Mouse (Mus musculus) MEL (cell line): ENCODE data around the gene Cox6b2. TPM values are rescaled to one million over a fixed set of nuclear protein-coding genes. Genes with fewer than 3 reads are reported as not detected.
A peak's percentile ranks its signal among the peaks of the same experiment; 100 is the strongest.

ENCODE experiments used
- DNase-seq: peaks from one replicate; pipeline ENCODE4 v3.0.0; 2011; ENCODE audit warnings: low read depth, low spot score
- H3K27ac ChIP-seq: 2 replicates; pipeline ENCODE4 v1.5.1; 2012; ENCODE audit warnings: low read depth, mild to moderate bottlenecking, control low read depth, low read length, moderate library complexity; ENCODE audit not compliant: control insufficient read depth
- H3K27me3 ChIP-seq, 2 experiments: fragments of 150-350 bp in 1 of 2; sonication (generic) in 1 of 2; 2 replicates each; pipeline ENCODE4 v1.6.1; 2012; ENCODE audit warnings: low read length in 2 of 2, mild to moderate bottlenecking in 2 of 2, improper control_type of control experiment in 1 of 2, moderate library complexity in 1 of 2; ENCODE audit not compliant: insufficient read depth in 2 of 2, control insufficient read depth in 1 of 2
- H3K36me3 ChIP-seq, 2 experiments: 2 replicates each; pipeline ENCODE4 v1.6.1; 2012 to 2014; ENCODE audit warnings: low read length in 2 of 2, improper control_type of control experiment in 1 of 2, inconsistent platforms in 1 of 2, mild to moderate bottlenecking in 1 of 2; ENCODE audit not compliant: insufficient read depth in 2 of 2, control insufficient read depth in 1 of 2
- H3K4me1 ChIP-seq, 2 experiments: fragments of 150-350 bp in 1 of 2; sonication (generic) in 1 of 2; 2 replicates each; pipeline ENCODE4 v1.6.1; 2012; ENCODE audit warnings: low read length in 2 of 2, improper control_type of control experiment in 1 of 2, mild to moderate bottlenecking in 1 of 2; ENCODE audit not compliant: insufficient read depth in 2 of 2, control insufficient read depth in 1 of 2
- H3K4me3 ChIP-seq, 2 experiments: fragments of 150-350 bp in 1 of 2; sonication (generic) in 1 of 2; 2 replicates each; pipeline ENCODE4 v1.5.1; 2012; ENCODE audit warnings: low read depth in 2 of 2, low read length in 2 of 2, mild to moderate bottlenecking in 2 of 2, moderate library complexity in 2 of 2, control low read depth in 1 of 2, improper control_type of control experiment in 1 of 2; ENCODE audit not compliant: control insufficient read depth in 1 of 2, insufficient read depth in 1 of 2
- H3K79me2 ChIP-seq: 2 replicates; pipeline ENCODE4 v1.6.1; 2012; ENCODE audit warnings: mild to moderate bottlenecking, low read length, moderate library complexity; ENCODE audit not compliant: control insufficient read depth, poor library complexity, insufficient read depth
- H3K9ac ChIP-seq: 2 replicates; pipeline ENCODE4 v1.6.1; 2012; ENCODE audit warnings: low read depth, mild to moderate bottlenecking, control low read depth, low read length, moderate library complexity; ENCODE audit not compliant: control insufficient read depth, poor library complexity, severe bottlenecking
- H3K9me3 ChIP-seq: fragments of 150-350 bp; sonication (generic); replicated peaks from 2 replicates; pipeline ENCODE4 v1.6.1; 2012; ENCODE audit warnings: mild to moderate bottlenecking, low read length, improper control_type of control experiment, moderate library complexity; ENCODE audit not compliant: insufficient read depth
- BHLHE40 ChIP-seq: IDR thresholded peaks from 2 replicates; pipeline ENCODE4 v1.6.1; 2012; ENCODE audit warnings: low read depth, mild to moderate bottlenecking, inconsistent platforms, low read length, improper control_type of control experiment, borderline replicate concordance
- CHD1 ChIP-seq: IDR thresholded peaks from 2 replicates; pipeline ENCODE4 v1.6.1; 2012; ENCODE audit warnings: low read depth, mild to moderate bottlenecking, inconsistent platforms, low read length, improper control_type of control experiment
- CHD2 ChIP-seq: IDR thresholded peaks from 2 replicates; pipeline ENCODE4 v1.6.1; 2011; ENCODE audit warnings: low read length, improper control_type of control experiment
- CTCF ChIP-seq, 3 experiments: IDR thresholded peaks in 2 of 3; conservative IDR thresholded peaks in 1 of 3; 2 replicates each; pipeline ENCODE4 v1.5.1; 2011 to 2012; ENCODE audit warnings: low read length in 3 of 3, low read depth in 2 of 3, mild to moderate bottlenecking in 2 of 3, improper control_type of control experiment in 1 of 3, inconsistent platforms in 1 of 3, mixed read lengths in 1 of 3, moderate library complexity in 1 of 3; ENCODE audit not compliant: control insufficient read depth in 1 of 3, insufficient read depth in 1 of 3, poor library complexity in 1 of 3, severe bottlenecking in 1 of 3
- E2F4 ChIP-seq: IDR thresholded peaks from 2 replicates; pipeline ENCODE4 v1.6.1; 2011; ENCODE audit warnings: low read depth, low read length, improper control_type of control experiment, borderline replicate concordance
- ELF1 ChIP-seq: IDR thresholded peaks from 2 replicates; pipeline ENCODE4 v1.6.1; 2014; ENCODE audit warnings: low read depth, mild to moderate bottlenecking, inconsistent platforms, low read length, improper control_type of control experiment, moderate library complexity
- EP300 ChIP-seq, 2 experiments: IDR thresholded peaks; 2 replicates each; pipeline ENCODE4 v1.6.1; 2011; ENCODE audit warnings: improper control_type of control experiment in 2 of 2, low read length in 2 of 2, low read depth in 1 of 2, mild to moderate bottlenecking in 1 of 2
- ETS1 ChIP-seq: IDR thresholded peaks from 2 replicates; pipeline ENCODE4 v1.6.1; 2012; ENCODE audit warnings: low read depth, mild to moderate bottlenecking, inconsistent platforms, low read length, improper control_type of control experiment, moderate library complexity
- GABPA ChIP-seq: IDR thresholded peaks from 2 replicates; pipeline ENCODE4 v1.6.1; 2012; ENCODE audit warnings: low read depth, mild to moderate bottlenecking, inconsistent platforms, low read length, improper control_type of control experiment, moderate library complexity
- GATA1 ChIP-seq: IDR thresholded peaks from 2 replicates; pipeline ENCODE4 v1.6.1; 2011; ENCODE audit warnings: low read depth, low read length, improper control_type of control experiment
- JUND ChIP-seq: IDR thresholded peaks from 2 replicates; pipeline ENCODE4 v1.6.1; 2011; ENCODE audit warnings: low read depth, mild to moderate bottlenecking, improper control_type of control experiment, low read length
- KAT2A ChIP-seq: conservative IDR thresholded peaks from 2 replicates; pipeline ENCODE4 v1.6.1; 2012; ENCODE audit warnings: low read depth, low read length, improper control_type of control experiment, inconsistent platforms
- MAFK ChIP-seq: IDR thresholded peaks from 2 replicates; pipeline ENCODE4 v1.6.1; 2011; ENCODE audit warnings: low read depth, mild to moderate bottlenecking, low read length, improper control_type of control experiment, borderline replicate concordance
- MAX ChIP-seq: IDR thresholded peaks from 2 replicates; pipeline ENCODE4 v1.6.1; 2011; ENCODE audit warnings: low read length, improper control_type of control experiment
- MAZ ChIP-seq: IDR thresholded peaks from 2 replicates; pipeline ENCODE4 v1.6.1; 2012; ENCODE audit warnings: low read depth, mild to moderate bottlenecking, inconsistent platforms, low read length, improper control_type of control experiment
- MEF2A ChIP-seq: IDR thresholded peaks from 2 replicates; pipeline ENCODE4 v1.6.1; 2014; ENCODE audit warnings: low read depth, mild to moderate bottlenecking, inconsistent platforms, low read length, improper control_type of control experiment; ENCODE audit not compliant: poor library complexity, insufficient replicate concordance, severe bottlenecking; ENCODE audit errors: extremely low read depth
- MXI1 ChIP-seq: IDR thresholded peaks from 2 replicates; pipeline ENCODE4 v1.6.1; 2011; ENCODE audit warnings: mild to moderate bottlenecking, low read depth, low read length, improper control_type of control experiment
- MYB ChIP-seq: IDR thresholded peaks from 2 replicates; pipeline ENCODE4 v1.6.1; 2011; ENCODE audit warnings: mild to moderate bottlenecking, low read depth, low read length, improper control_type of control experiment
- MYC ChIP-seq: IDR thresholded peaks from 2 replicates; pipeline ENCODE4 v1.6.1; 2011; ENCODE audit warnings: low read depth, mild to moderate bottlenecking, low read length, improper control_type of control experiment, moderate library complexity
- NELFE ChIP-seq: IDR thresholded peaks from 2 replicates; pipeline ENCODE4 v1.6.1; 2011; ENCODE audit warnings: low read depth, low read length, improper control_type of control experiment
- NRF1 ChIP-seq: IDR thresholded peaks from 2 replicates; pipeline ENCODE4 v1.6.1; 2014; ENCODE audit warnings: low read depth, mild to moderate bottlenecking, inconsistent platforms, low read length, improper control_type of control experiment, moderate library complexity; ENCODE audit not compliant: poor library complexity, insufficient read depth, severe bottlenecking
- POLR2A ChIP-seq, 2 experiments: IDR thresholded peaks; 2 replicates each; pipeline ENCODE4 v1.6.1; 2011 to 2012; ENCODE audit warnings: low read length in 2 of 2, mild to moderate bottlenecking in 2 of 2, control low read depth in 1 of 2, improper control_type of control experiment in 1 of 2, low read depth in 1 of 2, moderate library complexity in 1 of 2; ENCODE audit not compliant: control insufficient read depth in 1 of 2, insufficient read depth in 1 of 2, poor library complexity in 1 of 2
- POLR2AphosphoS2 ChIP-seq: IDR thresholded peaks from 2 replicates; pipeline ENCODE4 v1.6.1; 2011; ENCODE audit warnings: low read length, improper control_type of control experiment
- POLR2AphosphoS5 ChIP-seq: IDR thresholded peaks from 2 replicates; pipeline ENCODE4 v1.6.1; 2012; ENCODE audit warnings: low read depth, borderline replicate concordance, mild to moderate bottlenecking, inconsistent platforms, low read length, moderate library complexity, mixed read lengths
- RAD21 ChIP-seq: IDR thresholded peaks from 2 replicates; pipeline ENCODE4 v1.6.1; 2011; ENCODE audit warnings: mild to moderate bottlenecking, low read depth, low read length, improper control_type of control experiment
- RCOR1 ChIP-seq: IDR thresholded peaks from 2 replicates; pipeline ENCODE4 v1.6.1; 2012; ENCODE audit warnings: low read depth, mild to moderate bottlenecking, inconsistent platforms, low read length, improper control_type of control experiment
- SIN3A ChIP-seq: IDR thresholded peaks from 2 replicates; pipeline ENCODE4 v1.6.1; 2012; ENCODE audit warnings: low read length, improper control_type of control experiment, inconsistent platforms
- SMC3 ChIP-seq: IDR thresholded peaks from 2 replicates; pipeline ENCODE4 v1.6.1; 2011; ENCODE audit warnings: low read depth, low read length, improper control_type of control experiment
- TAL1 ChIP-seq: IDR thresholded peaks from 2 replicates; pipeline ENCODE4 v1.6.1; 2012; ENCODE audit warnings: mild to moderate bottlenecking, inconsistent platforms, low read length, moderate library complexity, mixed read lengths
- TBP ChIP-seq: IDR thresholded peaks from 2 replicates; pipeline ENCODE4 v1.8.0; 2011; ENCODE audit warnings: low read depth, low read length, improper control_type of control experiment
- TCF12 ChIP-seq: IDR thresholded peaks from 2 replicates; pipeline ENCODE4 v1.6.1; 2014; ENCODE audit warnings: low read depth, mild to moderate bottlenecking, inconsistent platforms, low read length, improper control_type of control experiment, moderate library complexity
- UBTF ChIP-seq: IDR thresholded peaks from 2 replicates; pipeline ENCODE4 v1.6.1; 2012; ENCODE audit warnings: low read depth, mild to moderate bottlenecking, inconsistent platforms, low read length, improper control_type of control experiment, moderate library complexity, borderline replicate concordance; ENCODE audit not compliant: insufficient read depth
- USF1 ChIP-seq: IDR thresholded peaks from 2 replicates; pipeline ENCODE4 v1.6.1; 2014; ENCODE audit warnings: low read depth, mild to moderate bottlenecking, inconsistent platforms, low read length, improper control_type of control experiment, moderate library complexity
- USF2 ChIP-seq, 2 experiments: IDR thresholded peaks; 2 replicates each; pipeline ENCODE4 v1.6.1; 2011 to 2012; ENCODE audit warnings: improper control_type of control experiment in 2 of 2, low read length in 2 of 2, borderline replicate concordance in 1 of 2, inconsistent platforms in 1 of 2, low read depth in 1 of 2, mild to moderate bottlenecking in 1 of 2; ENCODE audit not compliant: insufficient read depth in 1 of 2
- ZC3H11A ChIP-seq: IDR thresholded peaks from 2 replicates; pipeline ENCODE4 v1.6.1; 2012; ENCODE audit warnings: low read depth, mild to moderate bottlenecking, inconsistent platforms, low read length, improper control_type of control experiment
- ZKSCAN1 ChIP-seq: IDR thresholded peaks from 2 replicates; pipeline ENCODE4 v1.6.1; 2012; ENCODE audit warnings: low read depth, mild to moderate bottlenecking, inconsistent platforms, low read length, improper control_type of control experiment, moderate library complexity
- ZMIZ1 ChIP-seq: IDR thresholded peaks from 2 replicates; pipeline ENCODE4 v1.6.1; 2012; ENCODE audit warnings: low read depth, mild to moderate bottlenecking, inconsistent platforms, low read length, improper control_type of control experiment, moderate library complexity
- ZNF384 ChIP-seq: IDR thresholded peaks from 2 replicates; pipeline ENCODE4 v1.6.1; 2012; ENCODE audit warnings: low read depth, mild to moderate bottlenecking, inconsistent platforms, low read length, improper control_type of control experiment
- polyA plus RNA-seq, 2 experiments: library from polyadenylated mRNA; stranded (reverse) in 1 of 2; unstranded in 1 of 2; fragments of >175 nt in 1 of 2; fragments of >200 nt in 1 of 2; gene quantifications; 2 replicates each; pipeline versions ENCODE4 v1.2.1 to v1.2.4; 2012; ENCODE audit warnings: low replicate concordance in 2 of 2, low read depth in 1 of 2; ENCODE audit not compliant: insufficient read length in 2 of 2, insufficient read depth in 1 of 2, missing spikeins in 1 of 2
- total RNA-seq: library from RNA; depleted of rRNA; stranded (reverse); fragments of 300-350 nt; gene quantifications from 2 replicates; pipeline ENCODE4 v1.2.3, GENCODE M21; 2012

The Cox6b2 gene
- total and polyA plus RNA-seq, 3 experiments = 8.7 to 36.3 TPM; not detected in 1

DNA sequence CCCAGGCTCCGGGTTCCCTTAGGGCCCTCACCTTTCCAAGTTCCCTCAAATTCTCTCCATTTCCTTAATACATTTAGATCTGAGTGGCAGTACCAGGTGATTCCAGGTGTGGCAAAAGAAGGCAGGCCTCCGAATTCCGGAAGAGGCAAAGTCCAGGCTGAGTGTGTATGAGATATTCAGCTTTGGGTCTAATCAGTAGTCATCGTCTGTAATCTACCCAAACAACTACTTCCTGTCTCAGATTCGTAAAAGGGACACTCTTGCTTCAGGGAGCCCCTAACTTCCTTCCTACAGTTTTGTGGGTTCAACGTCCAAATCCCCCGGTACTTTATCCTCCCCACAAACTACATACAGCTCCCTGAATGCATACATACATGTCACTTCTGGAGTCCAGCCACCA is 27.7 kb downstream of the Cox6b2 start, which contains the start of gene Tmem150b:
TSS of gene Tmem150b (minus strand) at position 81 of the 400 bp plus-strand sequence.
- H3K4me1 ChIP-seq = peaks cover 0 to 18% of the 10 kb centered on the region in 2 experiments; a peak in 3 of 4 replicates
- H3K36me3 ChIP-seq = peaks cover 0 to 7% of the 10 kb centered on the region in 2 experiments; a peak in 2 of 4 replicates
- H3K9me3 ChIP-seq = no peaks in the 10 kb centered on the region
- peak within 1 kb of the TSS; percentile 32 for H3K9ac ChIP-seq
- H3K79me2 ChIP-seq = no peaks in the 10 kb centered on the region
- DNase-seq = peak; percentile 54
- H3K27me3 ChIP-seq = no peaks in the 10 kb centered on the region
- H3K4me3 ChIP-seq = peak within 1 kb of the TSS; percentile 8 to 53; a peak in 3 of 4 replicates
- H3K27ac ChIP-seq = peak within 1 kb of the TSS; percentile 15; the same call in 1 of the 2 replicates
- TF ChIP-seq BHLHE40 (no peak), TAL1 (no peak; the same call in 1 of the 2 replicates), POLR2AphosphoS2 (no peak), TCF12 (peak; percentile 66), USF2 (IDR thresholded peaks at IDR 0.05; ENCODE audit: borderline replicate concordance in 1 of 2, insufficient read depth in 1 of 2, low read depth in 1 of 2, low read length in 2 of 2) (no peak), MAZ (no peak), POLR2A (IDR thresholded peaks at IDR 0.05; ENCODE audit: control insufficient read depth in 1 of 2, insufficient read depth in 1 of 2, low read depth in 1 of 2, low read length in 2 of 2, poor library complexity in 1 of 2) (no peak), UBTF (no peak), USF1 (no peak), ZMIZ1 (no peak), CHD1 (no peak), NRF1 (no peak), ZC3H11A (no peak), SMC3 (no peak), MYB (peak; percentile 39; the same call in 1 of the 2 replicates), CTCF (IDR thresholded peaks at IDR 0.05 in 2 of 3, conservative IDR thresholded peaks at IDR 0.05 in 1 of 3; ENCODE audit: control insufficient read depth in 1 of 3, insufficient read depth in 1 of 3, low read depth in 2 of 3, low read length in 3 of 3, poor library complexity in 1 of 3, severe bottlenecking in 1 of 3) (no peak), CHD2 (no peak), NELFE (no peak), MYC (no peak), ELF1 (peak; percentile 50; the same call in 1 of the 2 replicates), GABPA (no peak), ZKSCAN1 (no peak), MAFK (no peak), E2F4 (no peak), ZNF384 (no peak), EP300 (IDR thresholded peaks at IDR 0.05; ENCODE audit: low read depth in 1 of 2, low read length in 2 of 2) (peak; percentile 65 to 75), POLR2AphosphoS5 (no peak), GATA1 (peak; percentile 82), MXI1 (no peak), RAD21 (no peak), JUND (no peak), TBP (no peak), SIN3A (no peak), ETS1 (peak; percentile 34; the same call in 1 of the 2 replicates), MEF2A (no peak), MAX (no peak), KAT2A (no peak), RCOR1 (peak; percentile 61; the same call in 1 of the 2 replicates)
